Mouse (Mus musculus): ENCODE measurements around the gene Cidec. TPM values are rescaled to one million over a fixed set of nuclear protein-coding genes. Genes with fewer than 3 reads are reported as not detected.

The Cidec gene
- polyA plus RNA-seq, 1 experiment from 2014 or later: 3.3 TPM

- H3K36me3 ChIP-seq (ENCODE audit: control insufficient read depth, insufficient read depth, low read length): peaks cover 57% of the 10 kb centered on the region
- H3K4me3 ChIP-seq (ENCODE audit: low read depth, low read length): no peak overlapping the region
- peaks cover 12% of the 10 kb centered on the region for H3K4me1 ChIP-seq (ENCODE audit: control insufficient read depth, insufficient read depth, low read length)
- H3K27ac ChIP-seq (replicated peaks; ENCODE audit: low read depth, low read length): no peak overlapping the region
- H3K27me3 ChIP-seq (replicated peaks; ENCODE audit: control insufficient read depth, insufficient read depth, low read length): no peaks in the 10 kb centered on the region
- no peaks in the 10 kb centered on the region for H3K9me3 ChIP-seq (ENCODE audit: control insufficient read depth, low read length)
- H3K4me2 ChIP-seq (ENCODE audit: low read depth, low read length): no peak overlapping the region
- WGBS: 94% methylated on average over 11 of the region's 11 CpGs
- DNase-seq (ENCODE audit: low spot score) (no peak), ATAC-seq (ENCODE audit: low read depth) (no peak)
- no peak overlapping the region for H3K9ac ChIP-seq (ENCODE audit: low read depth, low read length)
These were observed 55.1 kb downstream of the Cidec start for GRCm38 (mm10) chr6:113380480-113380879.

GRCm38 (mm10) chr6:113379246-113379645, 56.3 kb downstream of the Cidec start:
- Histone ChIP-seq H3K9me3 (ENCODE audit: control insufficient read depth, low read length) (no peaks in the 10 kb centered on the region), H3K4me1 (ENCODE audit: control insufficient read depth, insufficient read depth, low read length) (peaks cover 12% of the 10 kb centered on the region), H3K9ac (ENCODE audit: low read depth, low read length) (peak overlapping the region; percentile 97), H3K27me3 (replicated peaks; ENCODE audit: control insufficient read depth, insufficient read depth, low read length) (no peaks in the 10 kb centered on the region), H3K36me3 (ENCODE audit: control insufficient read depth, insufficient read depth, low read length) (peaks cover 57% of the 10 kb centered on the region), H3K27ac (replicated peaks; ENCODE audit: low read depth, low read length) (no peak overlapping the region), H3K4me2 (ENCODE audit: low read depth, low read length) (peak overlapping the region; percentile 86), H3K4me3 (ENCODE audit: low read depth, low read length) (peak overlapping the region; percentile 99)
- WGBS: 81% methylated on average over 6 of the region's 6 CpGs
- DNase-seq (ENCODE audit: low spot score): no peak
- ATAC-seq (ENCODE audit: low read depth): no peak

GRCm38 (mm10) chr6:113377496-113378385, 57.8 kb downstream of the Cidec start, which contains the start of the genes Tada3 and Arpc4:
TSS of gene Tada3 (minus strand) at chr6:113377883.
TSS of gene Arpc4 (plus strand) at chr6:113378115.
- Histone ChIP-seq H3K27ac (replicated peaks; ENCODE audit: low read depth, low read length) (peak within 1 kb of the TSS; percentile 94), H3K9me3 (ENCODE audit: control insufficient read depth, low read length) (no peaks in the 10 kb centered on the region), H3K36me3 (ENCODE audit: control insufficient read depth, insufficient read depth, low read length) (peaks cover 56% of the 10 kb centered on the region), H3K4me2 (ENCODE audit: low read depth, low read length) (peak within 1 kb of the TSS; percentile 86), H3K4me1 (ENCODE audit: control insufficient read depth, insufficient read depth, low read length) (peaks cover 12% of the 10 kb centered on the region), H3K27me3 (replicated peaks; ENCODE audit: control insufficient read depth, insufficient read depth, low read length) (no peaks in the 10 kb centered on the region), H3K9ac (ENCODE audit: low read depth, low read length) (peak within 1 kb of the TSS; percentile 97), H3K4me3 (ENCODE audit: low read depth, low read length) (peak within 1 kb of the TSS; percentile 99)
- ATAC-seq (ENCODE audit: low read depth): peak; percentile 97
- WGBS: under 1% methylated on average over 57 of the region's 61 CpGs
- DNase-seq (ENCODE audit: low spot score): peak; percentile 98

- WGBS: 8% methylated on average over 7 of the region's 7 CpGs
- Histone ChIP-seq H3K4me3 (ENCODE audit: low read depth, low read length) (peak overlapping the region; percentile 99), H3K4me2 (ENCODE audit: low read depth, low read length) (peak overlapping the region; percentile 86), H3K4me1 (ENCODE audit: control insufficient read depth, insufficient read depth, low read length) (peaks cover 12% of the 10 kb centered on the region), H3K27me3 (replicated peaks; ENCODE audit: control insufficient read depth, insufficient read depth, low read length) (no peaks in the 10 kb centered on the region), H3K27ac (replicated peaks; ENCODE audit: low read depth, low read length) (peak overlapping the region; percentile 94), H3K9ac (ENCODE audit: low read depth, low read length) (peak overlapping the region; percentile 97), H3K36me3 (ENCODE audit: control insufficient read depth, insufficient read depth, low read length) (peaks cover 55% of the 10 kb centered on the region), H3K9me3 (ENCODE audit: control insufficient read depth, low read length) (no peaks in the 10 kb centered on the region)
- ATAC-seq (ENCODE audit: low read depth): no peak
- DNase-seq (ENCODE audit: low spot score): no peak
These were observed 58.4 kb downstream of the Cidec start for GRCm38 (mm10) chr6:113377172-113377495.

Small RNA genes within 50 kb of the gene (microRNA-seq; reads per million reads assigned to microRNA genes)
- not detected for gene Gm24387 (ENCODE audit: borderline number of aligned reads)

Other genes with a start within 250 kb of the Cidec start
- 1.2 TPM in 2 replicates for gene Lhfpl4, start 240.4 kb downstream of the Cidec start, polyA plus RNA-seq (2014; fragmentation: Nextera tagmentation; extraction: Ambion mirVana)
- gene Mtmr14, start 197.9 kb downstream of the Cidec start, polyA plus RNA-seq (2014; fragmentation: Nextera tagmentation; extraction: Ambion mirVana): 31.6 and 33.3 TPM in 2 replicates
- gene Cpne9, start 153.5 kb downstream of the Cidec start, polyA plus RNA-seq (2014; fragmentation: Nextera tagmentation; extraction: Ambion mirVana): 0.13 and 0.29 TPM in 2 replicates
- 20.0 and 21.8 TPM in 2 replicates for gene Brpf1, start 128.6 kb downstream of the Cidec start, polyA plus RNA-seq (2014; fragmentation: Nextera tagmentation; extraction: Ambion mirVana)
- gene Ogg1, start 108.8 kb downstream of the Cidec start, polyA plus RNA-seq (2014; fragmentation: Nextera tagmentation; extraction: Ambion mirVana): 9.9 and 11.2 TPM in 2 replicates
- gene Camk1, start 91.8 kb downstream of the Cidec start, polyA plus RNA-seq (2014; fragmentation: Nextera tagmentation; extraction: Ambion mirVana): 103 and 109 TPM in 2 replicates
- gene Tada3, start 57.9 kb downstream of the Cidec start, polyA plus RNA-seq (2014; fragmentation: Nextera tagmentation; extraction: Ambion mirVana): 44.6 and 45.7 TPM in 2 replicates
- gene Arpc4, start 57.6 kb downstream of the Cidec start, polyA plus RNA-seq (2014; fragmentation: Nextera tagmentation; extraction: Ambion mirVana): 214 and 232 TPM in 2 replicates
- gene Ttll3, start 46.5 kb downstream of the Cidec start, polyA plus RNA-seq (2014; fragmentation: Nextera tagmentation; extraction: Ambion mirVana): 3.3 and 5.4 TPM in 2 replicates
- gene Rpusd3, start 16.4 kb downstream of the Cidec start, polyA plus RNA-seq (2014; fragmentation: Nextera tagmentation; extraction: Ambion mirVana): 16.3 and 23.4 TPM in 2 replicates
- gene Jagn1, start 6.8 kb upstream of the Cidec start, polyA plus RNA-seq (2014; fragmentation: Nextera tagmentation; extraction: Ambion mirVana): 72.5 and 75.9 TPM in 2 replicates
- 3.6 and 5.6 TPM in 2 replicates for gene Il17re, start 22.7 kb upstream of the Cidec start, polyA plus RNA-seq (2014; fragmentation: Nextera tagmentation; extraction: Ambion mirVana)
- gene Il17rc, start 35.7 kb upstream of the Cidec start, polyA plus RNA-seq (2014; fragmentation: Nextera tagmentation; extraction: Ambion mirVana): 15.7 and 20.2 TPM in 2 replicates
- 24.8 and 25.3 TPM in 2 replicates for gene Creld1, start 47.5 kb upstream of the Cidec start, polyA plus RNA-seq (2014; fragmentation: Nextera tagmentation; extraction: Ambion mirVana)
- gene Prrt3, start 66.2 kb upstream of the Cidec start, polyA plus RNA-seq (2014; fragmentation: Nextera tagmentation; extraction: Ambion mirVana): 1.7 and 1.9 TPM in 2 replicates
- 96.7 and 103 TPM in 2 replicates for gene Emc3, start 95.9 kb upstream of the Cidec start, polyA plus RNA-seq (2014; fragmentation: Nextera tagmentation; extraction: Ambion mirVana)
- 7.5 and 7.8 TPM in 2 replicates for gene Fancd2, start 95.9 kb upstream of the Cidec start, polyA plus RNA-seq (2014; fragmentation: Nextera tagmentation; extraction: Ambion mirVana)
- gene Fancd2os, start 165.0 kb upstream of the Cidec start, polyA plus RNA-seq (2014; fragmentation: Nextera tagmentation; extraction: Ambion mirVana): not detected in 2 replicates
- gene Brk1, start 169.0 kb upstream of the Cidec start, polyA plus RNA-seq (2014; fragmentation: Nextera tagmentation; extraction: Ambion mirVana): 233 and 249 TPM in 2 replicates
- 48.7 and 53.0 TPM in 2 replicates for gene Vhl, start 188.2 kb upstream of the Cidec start, polyA plus RNA-seq (2014; fragmentation: Nextera tagmentation; extraction: Ambion mirVana)
- gene Irak2, start 202.7 kb upstream of the Cidec start, polyA plus RNA-seq (2014; fragmentation: Nextera tagmentation; extraction: Ambion mirVana): 2.2 and 2.5 TPM in 2 replicates

All from embryonic facial prominence, embryonic 14.5 days (tissue).